Mouse (Mus musculus): ENCODE data around the gene Ptprb. TPM values are rescaled to one million over a fixed set of nuclear protein-coding genes. Genes with fewer than 3 reads are reported as not detected.

Ptprb gene
- polyA plus RNA-seq, 1 experiment from 2014 or later, result 5.5 TPM

DNA sequence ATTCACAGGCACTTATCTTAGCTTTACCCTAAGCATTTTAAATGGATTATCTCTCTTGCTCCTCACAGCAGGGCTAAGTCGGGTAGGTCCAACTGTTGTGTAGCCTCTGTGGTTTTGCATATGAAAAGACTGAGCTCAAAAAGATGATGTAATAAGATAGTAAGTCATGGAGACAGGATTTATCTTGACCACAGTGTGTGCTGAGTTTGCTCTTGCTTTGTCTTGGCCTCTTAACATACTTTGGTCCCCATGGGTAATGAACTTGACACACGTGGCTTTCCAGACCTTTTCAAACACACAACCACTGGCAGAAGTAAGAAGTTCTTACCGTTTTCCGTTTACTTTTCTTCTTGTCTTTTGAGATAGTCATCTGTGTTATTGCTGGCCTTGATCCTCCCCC is 7.0 kb upstream of the Ptprb start:
- no peak for ATAC-seq (replicated peaks; ENCODE audit: low FRiP score, low read depth)
- Histone ChIP-seq H3K9me3 (replicated peaks; ENCODE audit: low read length) (no peaks in the 10 kb centered on the region), H3K9ac (ENCODE audit: low read depth, low read length) (no peak overlapping the region), H3K27me3 (ENCODE audit: insufficient read depth, low read length) (no peaks in the 10 kb centered on the region), H3K27ac (peak overlapping the region; percentile 91), H3K4me1 (replicated peaks; ENCODE audit: insufficient read depth, low read length) (peaks cover 12% of the 10 kb centered on the region; the same call in 1 of the 2 replicates), H3K4me2 (ENCODE audit: low read length) (no peak overlapping the region), H3K36me3 (ENCODE audit: insufficient read depth, low read length) (no peaks in the 10 kb centered on the region), H3K4me3 (replicated peaks; ENCODE audit: low read depth, low read length) (no peak overlapping the region)
- DNase-seq (ENCODE audit: low spot score), result no peak
- TF ChIP-seq CTCF (IDR thresholded peaks at IDR 0.05; ENCODE audit: low read depth), result no peak
- 68% methylated on average over 4 of the region's 4 CpGs for WGBS

DNA sequence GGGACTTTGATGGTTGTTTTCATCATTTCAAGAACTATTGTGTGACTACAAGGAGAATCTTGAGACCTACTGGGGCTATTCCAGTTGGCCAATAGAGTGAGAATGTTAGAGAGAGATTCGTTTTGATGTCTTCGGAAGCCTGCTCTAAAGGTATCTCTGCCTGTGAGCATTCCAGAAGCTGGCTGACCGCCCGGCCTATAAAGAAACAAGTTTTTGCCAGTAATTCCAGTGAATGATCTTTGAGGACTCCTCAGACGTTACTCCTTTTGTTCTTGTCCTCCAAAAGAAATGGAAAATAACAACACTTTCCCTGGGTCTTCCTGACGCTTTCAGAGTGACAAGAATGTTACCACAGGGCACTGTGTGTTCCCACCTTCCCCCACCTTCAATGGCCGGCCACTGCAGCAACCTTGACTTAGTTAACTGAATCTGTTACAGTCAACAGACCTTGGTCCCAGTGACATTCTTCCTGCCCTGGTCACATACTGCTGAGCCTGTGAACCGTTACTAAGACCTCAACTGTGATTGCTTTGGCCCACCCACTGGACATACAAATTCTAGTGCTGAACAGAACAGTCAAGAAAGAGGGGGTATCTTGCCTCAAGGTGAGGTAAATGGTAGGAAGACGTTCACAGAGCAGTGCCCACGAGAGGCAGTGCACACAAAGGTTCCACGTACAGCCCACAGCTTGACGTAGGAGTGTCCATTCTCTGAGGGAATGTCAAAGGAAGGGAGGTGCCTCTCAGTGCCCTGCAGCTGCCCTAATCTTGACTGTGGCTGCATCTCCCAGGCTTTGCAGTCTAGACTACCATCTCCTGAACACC is 4.5 kb upstream of the Ptprb start:
- Histone ChIP-seq H3K27me3 (ENCODE audit: insufficient read depth, low read length) (no peaks in the 10 kb centered on the region), H3K9me3 (replicated peaks; ENCODE audit: low read length) (no peaks in the 10 kb centered on the region), H3K27ac (peak overlapping the region; percentile 71), H3K36me3 (ENCODE audit: insufficient read depth, low read length) (no peaks in the 10 kb centered on the region), H3K4me3 (replicated peaks; ENCODE audit: low read depth, low read length) (no peak overlapping the region), H3K4me1 (replicated peaks; ENCODE audit: insufficient read depth, low read length) (peaks cover 12% of the 10 kb centered on the region; the same call in 1 of the 2 replicates), H3K4me2 (ENCODE audit: low read length) (no peak overlapping the region), H3K9ac (ENCODE audit: low read depth, low read length) (no peak overlapping the region)
- WGBS, result 49% methylated on average over 12 of the region's 12 CpGs
- TF ChIP-seq CTCF (IDR thresholded peaks at IDR 0.05; ENCODE audit: low read depth), result no peak
- ATAC-seq (replicated peaks; ENCODE audit: low FRiP score, low read depth) (peak; percentile 53; the same call in 1 of the 2 replicates), DNase-seq (ENCODE audit: low spot score) (peak; percentile 36)

DNA sequence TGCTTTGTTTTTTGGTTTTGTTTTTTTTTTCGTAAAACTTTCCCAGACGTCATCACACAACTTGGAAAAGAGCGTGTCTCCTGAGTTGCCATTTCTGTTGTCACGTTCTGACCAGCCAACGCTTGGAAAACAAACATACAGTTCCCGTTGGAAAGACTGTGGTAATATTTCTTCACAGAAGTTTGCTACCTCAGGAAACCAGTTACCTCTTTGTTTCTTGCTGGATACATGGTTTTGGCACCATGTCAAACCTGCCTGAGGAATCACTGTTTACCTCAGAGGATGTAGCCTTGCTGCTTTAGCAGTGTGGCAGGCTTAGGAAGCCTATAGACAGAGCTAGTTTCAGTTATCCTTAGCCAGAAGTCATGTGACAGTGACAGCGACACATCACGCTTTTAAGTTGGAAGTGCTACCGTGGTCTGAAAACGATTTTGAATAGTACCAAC is 3.8 kb upstream of the Ptprb start:
- peak overlapping the region; percentile 71 for H3K27ac ChIP-seq

DNA sequence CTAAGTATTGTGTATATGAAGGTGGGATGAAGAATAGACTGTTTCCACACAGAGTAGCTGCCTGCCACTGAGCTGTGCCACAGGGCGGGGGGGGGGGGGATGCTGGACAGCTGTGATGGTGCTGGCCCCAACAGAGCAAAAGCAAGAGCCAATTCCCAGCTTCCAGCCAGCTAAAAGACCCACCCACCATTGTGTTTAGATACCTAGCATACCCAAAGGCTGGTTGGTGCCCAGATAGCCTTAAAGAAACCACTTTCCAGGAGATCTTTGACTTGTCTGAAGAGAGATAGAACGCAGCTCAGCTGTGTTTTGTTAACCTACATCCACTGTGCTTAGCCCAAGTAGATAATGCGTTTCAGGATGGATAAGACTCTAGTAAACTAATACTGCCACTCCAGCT is 3.2 kb upstream of the Ptprb start:
- WGBS, result 70% methylated on average over 3 of the region's 3 CpGs
- ATAC-seq (replicated peaks; ENCODE audit: low FRiP score, low read depth) (no peak), DNase-seq (ENCODE audit: low spot score) (no peak)
- Histone ChIP-seq H3K4me1 (replicated peaks; ENCODE audit: insufficient read depth, low read length) (peaks cover 12% of the 10 kb centered on the region; the same call in 1 of the 2 replicates), H3K4me3 (replicated peaks; ENCODE audit: low read depth, low read length) (no peak overlapping the region), H3K36me3 (ENCODE audit: insufficient read depth, low read length) (no peaks in the 10 kb centered on the region), H3K4me2 (ENCODE audit: low read length) (no peak overlapping the region), H3K27ac (0 out of 2 replicates have a peak overlapping the region, but pooled peaks have one; percentile 71), H3K9ac (ENCODE audit: low read depth, low read length) (no peak overlapping the region), H3K9me3 (replicated peaks; ENCODE audit: low read length) (no peaks in the 10 kb centered on the region), H3K27me3 (ENCODE audit: insufficient read depth, low read length) (no peaks in the 10 kb centered on the region)
- TF ChIP-seq CTCF (IDR thresholded peaks at IDR 0.05; ENCODE audit: low read depth), result no peak

More for the DNA sequence above, 3.8 kb upstream of the Ptprb start:
- H3K9me3 ChIP-seq (replicated peaks; ENCODE audit: low read length), result no peaks in the 10 kb centered on the region
- WGBS, result 70% methylated on average over 10 of the region's 10 CpGs
- DNase-seq (ENCODE audit: low spot score), result no peak
- peaks cover 12% of the 10 kb centered on the region; the same call in 1 of the 2 replicates for H3K4me1 ChIP-seq (replicated peaks; ENCODE audit: insufficient read depth, low read length)
- H3K9ac ChIP-seq (ENCODE audit: low read depth, low read length), result no peak overlapping the region
- H3K4me3 ChIP-seq (replicated peaks; ENCODE audit: low read depth, low read length), result no peak overlapping the region
- H3K27me3 ChIP-seq (ENCODE audit: insufficient read depth, low read length), result no peaks in the 10 kb centered on the region
- ATAC-seq (replicated peaks; ENCODE audit: low FRiP score, low read depth), result no peak
- no peak overlapping the region for H3K4me2 ChIP-seq (ENCODE audit: low read length)
- H3K36me3 ChIP-seq (ENCODE audit: insufficient read depth, low read length), result no peaks in the 10 kb centered on the region
- TF ChIP-seq CTCF (IDR thresholded peaks at IDR 0.05; ENCODE audit: low read depth), result no peak

DNA sequence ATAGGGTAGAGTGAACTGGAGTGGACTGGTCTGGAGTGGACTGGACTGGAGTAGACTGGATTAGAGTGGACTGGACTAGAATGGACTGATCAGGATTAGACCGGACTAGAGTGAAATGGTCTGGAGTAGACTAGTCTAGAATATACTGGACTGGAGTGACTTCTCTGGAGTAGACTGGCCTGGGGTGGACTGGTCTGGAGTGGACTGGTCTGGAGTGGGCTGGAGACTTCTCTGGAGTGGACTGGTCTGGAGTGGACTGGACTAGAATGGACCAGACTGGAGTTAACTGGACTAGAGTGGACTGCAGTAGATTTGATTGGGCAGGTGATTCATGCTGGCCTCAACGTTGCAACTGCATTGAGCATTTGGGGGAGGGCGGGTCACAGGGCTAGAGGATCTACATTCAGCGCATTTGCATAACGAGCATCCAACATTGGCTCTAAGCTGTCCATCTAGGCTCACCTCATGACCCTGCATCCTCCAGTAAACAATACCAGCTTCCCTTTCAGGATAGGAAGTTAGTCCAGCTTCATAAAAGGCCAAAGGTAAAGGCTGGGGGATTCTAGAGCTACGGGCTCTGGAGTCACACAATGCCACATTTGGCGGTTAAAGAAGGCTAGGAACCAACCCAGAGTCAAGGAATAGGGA is 11.5 kb downstream of the Ptprb start:
- H3K27ac ChIP-seq, result 0 out of 2 replicates have a peak overlapping the region, but pooled peaks have one; percentile 10
- 77% methylated on average over 7 of the region's 7 CpGs for WGBS

DNA sequence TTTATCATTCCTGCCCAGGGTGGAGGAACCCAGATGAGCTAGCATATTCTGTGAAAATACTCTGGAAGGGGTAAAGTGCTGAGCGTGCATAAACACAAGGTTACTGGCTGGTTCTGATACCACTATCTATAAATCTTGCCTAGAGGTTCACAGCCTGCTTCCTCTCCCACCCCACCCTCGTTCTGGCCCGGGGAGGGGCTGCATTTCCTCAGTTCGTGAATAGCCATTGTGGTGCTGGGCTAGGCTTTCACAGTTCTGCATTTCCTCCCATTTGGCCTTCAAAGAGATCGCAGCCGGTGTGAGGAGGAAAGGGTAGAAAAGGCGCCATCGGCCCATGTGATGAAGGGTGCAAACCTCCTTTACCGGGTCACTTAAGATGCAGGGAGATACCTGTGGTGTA is 12.8 kb downstream of the Ptprb start:
- Histone ChIP-seq H3K36me3 (ENCODE audit: insufficient read depth, low read length) (no peaks in the 10 kb centered on the region), H3K27ac (peak overlapping the region; percentile 57), H3K27me3 (ENCODE audit: insufficient read depth, low read length) (no peaks in the 10 kb centered on the region), H3K9me3 (replicated peaks; ENCODE audit: low read length) (no peaks in the 10 kb centered on the region), H3K4me3 (replicated peaks; ENCODE audit: low read depth, low read length) (no peak overlapping the region), H3K4me1 (replicated peaks; ENCODE audit: insufficient read depth, low read length) (no peaks in the 10 kb centered on the region), H3K9ac (ENCODE audit: low read depth, low read length) (no peak overlapping the region), H3K4me2 (ENCODE audit: low read length) (no peak overlapping the region)
- TF ChIP-seq CTCF (IDR thresholded peaks at IDR 0.05; ENCODE audit: low read depth), result no peak
- peak; percentile 41 for DNase-seq (ENCODE audit: low spot score)
- no peak for ATAC-seq (replicated peaks; ENCODE audit: low FRiP score, low read depth)
- WGBS, result 18% methylated on average over 9 of the region's 9 CpGs

More for the DNA sequence above, 11.5 kb downstream of the Ptprb start:
- DNase-seq (ENCODE audit: low spot score) (peak; percentile 28), ATAC-seq (replicated peaks; ENCODE audit: low FRiP score, low read depth) (peak; percentile 59; the same call in 1 of the 2 replicates)
- H3K9ac ChIP-seq (ENCODE audit: low read depth, low read length), result no peak overlapping the region
- no peak for TF ChIP-seq CTCF (IDR thresholded peaks at IDR 0.05; ENCODE audit: low read depth)
- H3K4me1 ChIP-seq (replicated peaks; ENCODE audit: insufficient read depth, low read length), result no peaks in the 10 kb centered on the region
- H3K27me3 ChIP-seq (ENCODE audit: insufficient read depth, low read length), result no peaks in the 10 kb centered on the region
- no peaks in the 10 kb centered on the region for H3K9me3 ChIP-seq (replicated peaks; ENCODE audit: low read length)
- no peak overlapping the region for H3K4me3 ChIP-seq (replicated peaks; ENCODE audit: low read depth, low read length)
- H3K4me2 ChIP-seq (ENCODE audit: low read length), result no peak overlapping the region
- no peaks in the 10 kb centered on the region for H3K36me3 ChIP-seq (ENCODE audit: insufficient read depth, low read length)

Measured in kidney, postnatal 0 days (tissue).